Mouse (Mus musculus) heart, embryonic 13.5 days (tissue): ENCODE measurements around the gene Tmem169. TPM values are rescaled to one million over a fixed set of nuclear protein-coding genes. Genes with fewer than 3 reads are reported as not detected.

ENCODE experiments used
- ATAC-seq: fragments of 200-750 bp; cut with Nextera tagmentation; 2 replicates; pipeline ENCODE4 v1.8.0; 2017; ENCODE audit warnings: moderate TSS enrichment; ENCODE audit not compliant: insufficient number of reproducible peaks, low FRiP score, low TSS enrichment; ENCODE audit errors: extremely low read depth
- H3K27ac ChIP-seq: fragments of 300-500 bp; sonication (generic); replicated peaks from 2 replicates; pipeline ENCODE4 v1.5.1; 2015; ENCODE audit warnings: moderate library complexity, mild to moderate bottlenecking, inconsistent platforms
- H3K27me3 ChIP-seq: fragments of 300-500 bp; sonication (generic); replicated peaks from 2 replicates; pipeline ENCODE4 v1.6.1; 2015; ENCODE audit warnings: mild to moderate bottlenecking, inconsistent platforms
- H3K36me3 ChIP-seq: fragments of 300-500 bp; sonication (generic); 2 replicates; pipeline ENCODE4 v1.6.1; 2015; ENCODE audit warnings: mild to moderate bottlenecking, inconsistent platforms
- H3K4me1 ChIP-seq: fragments of 300-500 bp; sonication (generic); 2 replicates; pipeline ENCODE4 v1.6.1; 2015; ENCODE audit warnings: inconsistent platforms
- H3K4me2 ChIP-seq: fragments of 300-500 bp; sonication (generic); 2 replicates; pipeline ENCODE4 v1.6.1; 2015; ENCODE audit warnings: inconsistent platforms, mild to moderate bottlenecking, moderate library complexity
- H3K4me3 ChIP-seq: fragments of 300-500 bp; sonication (generic); 2 replicates; pipeline ENCODE4 v1.5.1; 2015; ENCODE audit warnings: moderate library complexity, mild to moderate bottlenecking, inconsistent platforms
- H3K9ac ChIP-seq: fragments of 300-500 bp; sonication (generic); 2 replicates; pipeline ENCODE4 v1.6.1; 2015; ENCODE audit warnings: inconsistent platforms, mild to moderate bottlenecking, moderate library complexity
- H3K9me3 ChIP-seq: fragments of 300-500 bp; sonication (generic); 2 replicates; pipeline ENCODE4 v1.6.1; 2016; ENCODE audit warnings: inconsistent platforms
- WGBS: fragments of 180-500 bp; shearing (Covaris S2); methylation state at CpG from one replicate; pipeline ENCODE4 v1.1.7; 2015; ENCODE audit warnings: mixed read lengths; 5-methylcytosine and 5-hydroxymethylcytosine counted together
- polyA plus RNA-seq: library from polyadenylated mRNA; unstranded; fragments of >200 nt; fragmentation: Nextera tagmentation; extraction: Ambion mirVana; gene quantifications from 2 replicates; pipeline ENCODE4 v1.2.1, GENCODE M21; 2015

Gene Tmem169
- polyA plus RNA-seq, 1 experiment from 2014 or later = 0.35 TPM

- ATAC-seq = no peak
- Histone ChIP-seq H3K9ac (no peak overlapping the region), H3K36me3 (no peaks in the 10 kb centered on the region), H3K4me2 (no peak overlapping the region), H3K27me3 (peaks cover 12% of the 10 kb centered on the region), H3K27ac (no peak overlapping the region), H3K4me3 (no peak overlapping the region), H3K4me1 (no peaks in the 10 kb centered on the region), H3K9me3 (no peaks in the 10 kb centered on the region)
- WGBS = 82% methylated on average over 4 of the region's 4 CpGs
Observed at GRCm38 (mm10) chr1:72288527-72289150, 4.5 kb downstream of the Tmem169 start.

- Histone ChIP-seq H3K4me1 (no peaks in the 10 kb centered on the region), H3K36me3 (no peaks in the 10 kb centered on the region), H3K9me3 (no peaks in the 10 kb centered on the region), H3K4me3 (no peak overlapping the region), H3K9ac (no peak overlapping the region), H3K27me3 (no peaks in the 10 kb centered on the region), H3K27ac (no peak overlapping the region), H3K4me2 (no peak overlapping the region)
- ATAC-seq = no peak
- WGBS = 89% methylated on average over 4 of the region's 4 CpGs
Observed at GRCm38 (mm10) chr1:72290896-72291295, 6.7 kb downstream of the Tmem169 start.

- no peak overlapping the region for H3K9ac ChIP-seq
Observed at GRCm38 (mm10) chr1:72291421-72291820, 7.3 kb downstream of the Tmem169 start.

GRCm38 (mm10) chr1:72291925-72292324 is 7.8 kb downstream of the Tmem169 start:
- Histone ChIP-seq H3K27ac (no peak overlapping the region), H3K27me3 (no peaks in the 10 kb centered on the region), H3K36me3 (no peaks in the 10 kb centered on the region), H3K4me3 (no peak overlapping the region), H3K4me2 (no peak overlapping the region), H3K9me3 (no peaks in the 10 kb centered on the region), H3K4me1 (no peaks in the 10 kb centered on the region), H3K9ac (no peak overlapping the region)
- WGBS = 72% methylated on average over 2 of the region's 2 CpGs
- no peak for ATAC-seq

More at GRCm38 (mm10) chr1:72291421-72291820, 7.3 kb downstream of the Tmem169 start:
- no peak overlapping the region for H3K4me2 ChIP-seq
- no peaks in the 10 kb centered on the region for H3K4me1 ChIP-seq
- no peaks in the 10 kb centered on the region for H3K9me3 ChIP-seq
- no peaks in the 10 kb centered on the region for H3K27me3 ChIP-seq
- no peak for ATAC-seq
- H3K27ac ChIP-seq = no peak overlapping the region
- no peaks in the 10 kb centered on the region for H3K36me3 ChIP-seq
- no peak overlapping the region for H3K4me3 ChIP-seq
- 79% methylated on average over 4 of the region's 4 CpGs for WGBS

GRCm38 (mm10) chr1:72293869-72294663 is 9.9 kb downstream of the Tmem169 start:
- no peaks in the 10 kb centered on the region for H3K36me3 ChIP-seq
- no peaks in the 10 kb centered on the region for H3K9me3 ChIP-seq
- no peak overlapping the region for H3K4me2 ChIP-seq
- H3K9ac ChIP-seq = no peak overlapping the region
- WGBS = 61% methylated on average over 4 of the region's 4 CpGs
- no peak overlapping the region for H3K27ac ChIP-seq
- H3K27me3 ChIP-seq = no peaks in the 10 kb centered on the region
- ATAC-seq = no peak
- no peaks in the 10 kb centered on the region for H3K4me1 ChIP-seq
- H3K4me3 ChIP-seq = no peak overlapping the region

- H3K27me3 ChIP-seq = no peaks in the 10 kb centered on the region
- WGBS = 63% methylated on average over 8 of the region's 8 CpGs
- no peaks in the 10 kb centered on the region for H3K4me1 ChIP-seq
- no peak overlapping the region for H3K27ac ChIP-seq
- no peak overlapping the region for H3K9ac ChIP-seq
- H3K4me3 ChIP-seq = no peak overlapping the region
- no peaks in the 10 kb centered on the region for H3K36me3 ChIP-seq
- H3K4me2 ChIP-seq = no peak overlapping the region
- no peaks in the 10 kb centered on the region for H3K9me3 ChIP-seq
- ATAC-seq = no peak
Observed at GRCm38 (mm10) chr1:72295746-72296145, 11.6 kb downstream of the Tmem169 start.

- 65% methylated on average over 1 of the region's 1 CpGs for WGBS
- no peak overlapping the region for H3K27ac ChIP-seq
- H3K4me2 ChIP-seq = no peak overlapping the region
- H3K36me3 ChIP-seq = no peaks in the 10 kb centered on the region
- no peaks in the 10 kb centered on the region for H3K27me3 ChIP-seq
- H3K9me3 ChIP-seq = no peaks in the 10 kb centered on the region
- no peak overlapping the region for H3K9ac ChIP-seq
- ATAC-seq = no peak
- peaks cover 3% of the 10 kb centered on the region; the same call in 1 of the 2 replicates for H3K4me1 ChIP-seq
- H3K4me3 ChIP-seq = no peak overlapping the region
Observed at GRCm38 (mm10) chr1:72301845-72302244, 17.7 kb downstream of the Tmem169 start.

GRCm38 (mm10) chr1:72306241-72306640 is 22.1 kb downstream of the Tmem169 start:
- no peaks in the 10 kb centered on the region for H3K9me3 ChIP-seq
- 56% methylated on average over 3 of the region's 3 CpGs for WGBS
- H3K9ac ChIP-seq = no peak overlapping the region
- peaks cover 9% of the 10 kb centered on the region; the same call in 1 of the 2 replicates for H3K4me1 ChIP-seq
- peak overlapping the region; percentile 72 for H3K4me2 ChIP-seq
- no peaks in the 10 kb centered on the region for H3K27me3 ChIP-seq
- peak overlapping the region; percentile 61; the same call in 1 of the 2 replicates for H3K4me3 ChIP-seq
- no peaks in the 10 kb centered on the region for H3K36me3 ChIP-seq
- H3K27ac ChIP-seq = 0 out of 2 replicates have a peak overlapping the region, but pooled peaks have one; percentile 73
- ATAC-seq = no peak

GRCm38 (mm10) chr1:72306679-72307181 is 22.6 kb downstream of the Tmem169 start:
- H3K4me3 ChIP-seq = peak overlapping the region; percentile 61
- no peaks in the 10 kb centered on the region for H3K9me3 ChIP-seq
- H3K27me3 ChIP-seq = no peaks in the 10 kb centered on the region; the same call in 1 of the 2 replicates
- peak overlapping the region; percentile 73 for H3K27ac ChIP-seq
- WGBS = 3% methylated on average over 11 of the region's 11 CpGs
- ATAC-seq = peak; percentile 61; the same call in 1 of the 2 replicates
- H3K4me2 ChIP-seq = peak overlapping the region; percentile 72
- peaks cover 9% of the 10 kb centered on the region; the same call in 1 of the 2 replicates for H3K4me1 ChIP-seq
- H3K36me3 ChIP-seq = peaks cover under 1% of the 10 kb centered on the region; the same call in 1 of the 2 replicates
- peak overlapping the region; percentile 81 for H3K9ac ChIP-seq

GRCm38 (mm10) chr1:72307317-72307798 is 23.2 kb downstream of the Tmem169 start, which contains the start of gene Xrcc5:
Gene Xrcc5, plus strand, starts transcription at chr1:72307421.
- under 1% methylated on average over 21 of the region's 21 CpGs for WGBS

GRCm38 (mm10) chr1:72308919-72309318 is 24.8 kb downstream of the Tmem169 start:
- H3K4me1 ChIP-seq = peaks cover 9% of the 10 kb centered on the region; the same call in 1 of the 2 replicates
- no peak overlapping the region for H3K27ac ChIP-seq
- ATAC-seq = no peak
- WGBS = 56% methylated on average over 4 of the region's 4 CpGs
- H3K4me2 ChIP-seq = no peak overlapping the region
- peaks cover 5% of the 10 kb centered on the region; the same call in 1 of the 2 replicates for H3K27me3 ChIP-seq
- H3K9ac ChIP-seq = no peak overlapping the region
- H3K9me3 ChIP-seq = no peaks in the 10 kb centered on the region
- H3K36me3 ChIP-seq = peaks cover 17% of the 10 kb centered on the region
- no peak overlapping the region for H3K4me3 ChIP-seq

More at GRCm38 (mm10) chr1:72307317-72307798, 23.2 kb downstream of the Tmem169 start, which contains the start of gene Xrcc5:
- Histone ChIP-seq H3K27ac (peak within 1 kb of the TSS; percentile 73), H3K9ac (peak within 1 kb of the TSS; percentile 81), H3K4me2 (peak within 1 kb of the TSS; percentile 72), H3K36me3 (peaks cover 7% of the 10 kb centered on the region), H3K27me3 (peaks cover 2% of the 10 kb centered on the region; the same call in 1 of the 2 replicates), H3K4me1 (peaks cover 9% of the 10 kb centered on the region; the same call in 1 of the 2 replicates), H3K9me3 (no peaks in the 10 kb centered on the region), H3K4me3 (peak within 1 kb of the TSS; percentile 61)
- ATAC-seq = peak; percentile 77
